Mouse (Mus musculus) lung, embryonic 14.5 days (tissue): ENCODE data around the gene Ikzf4. TPM values are rescaled to one million over a fixed set of nuclear protein-coding genes. Genes with fewer than 3 reads are reported as not detected.

Experiments used
- ATAC-seq: fragments of 200-750 bp; cut with Nextera tagmentation; 2 replicates; pipeline ENCODE4 v1.8.0; 2017; ENCODE audit warnings: mild to moderate bottlenecking, moderate TSS enrichment, moderate library complexity; ENCODE audit not compliant: insufficient read depth
- DNase-seq: peaks from one replicate; pipeline ENCODE4 v3.0.0-alpha.2; 2015
- H3K27ac ChIP-seq: fragments of 300-500 bp; sonication (generic); 2 replicates; pipeline ENCODE4 v1.5.1; 2014; ENCODE audit warnings: low read depth, mild to moderate bottlenecking, moderate library complexity
- H3K27me3 ChIP-seq: fragments of 300-500 bp; sonication (generic); 2 replicates; pipeline ENCODE4 v1.6.1; 2014; ENCODE audit warnings: low read length, control low read depth; ENCODE audit not compliant: insufficient read depth
- H3K36me3 ChIP-seq: fragments of 300-500 bp; sonication (generic); 2 replicates; pipeline ENCODE4 v1.6.1; 2014; ENCODE audit warnings: control low read depth; ENCODE audit not compliant: insufficient read depth
- H3K4me1 ChIP-seq: fragments of 300-500 bp; sonication (generic); 2 replicates; pipeline ENCODE4 v1.6.1; 2014; ENCODE audit warnings: antibody characterized with exemption, control low read depth; ENCODE audit not compliant: insufficient read depth
- H3K4me2 ChIP-seq: fragments of 300-500 bp; sonication (generic); 2 replicates; pipeline ENCODE4 v1.6.1; 2014; ENCODE audit warnings: mild to moderate bottlenecking
- H3K4me3 ChIP-seq: fragments of 300-500 bp; sonication (generic); 2 replicates; pipeline ENCODE4 v1.5.1; 2014; ENCODE audit warnings: low read depth, low read length
- H3K9ac ChIP-seq: fragments of 300-500 bp; sonication (generic); 2 replicates; pipeline ENCODE4 v1.6.1; 2014
- H3K9me3 ChIP-seq: fragments of 300-500 bp; sonication (generic); 2 replicates; pipeline ENCODE4 v1.6.1; 2016; ENCODE audit warnings: low read depth, low read length, control low read depth
- CTCF ChIP-seq: IDR thresholded peaks from 2 replicates; pipeline ENCODE4 v1.5.1; 2016; ENCODE audit warnings: antibody characterized with exemption, low read depth
- WGBS: fragments of 180-500 bp; shearing (Covaris S2); extraction: QIAGEN DNeasy Blood & Tissue Kit; methylation state at CpG from one replicate; pipeline ENCODE4 v1.1.7; 2014; 5-methylcytosine and 5-hydroxymethylcytosine counted together
- polyA plus RNA-seq: library from polyadenylated mRNA; unstranded; fragments of >200 nt; fragmentation: Nextera tagmentation; extraction: Ambion mirVana; gene quantifications from 2 replicates; pipeline ENCODE4 v1.2.1, GENCODE M21; 2014

Gene Ikzf4
- polyA plus RNA-seq, 1 experiment from 2014 or later: 3.5 TPM

DNA sequence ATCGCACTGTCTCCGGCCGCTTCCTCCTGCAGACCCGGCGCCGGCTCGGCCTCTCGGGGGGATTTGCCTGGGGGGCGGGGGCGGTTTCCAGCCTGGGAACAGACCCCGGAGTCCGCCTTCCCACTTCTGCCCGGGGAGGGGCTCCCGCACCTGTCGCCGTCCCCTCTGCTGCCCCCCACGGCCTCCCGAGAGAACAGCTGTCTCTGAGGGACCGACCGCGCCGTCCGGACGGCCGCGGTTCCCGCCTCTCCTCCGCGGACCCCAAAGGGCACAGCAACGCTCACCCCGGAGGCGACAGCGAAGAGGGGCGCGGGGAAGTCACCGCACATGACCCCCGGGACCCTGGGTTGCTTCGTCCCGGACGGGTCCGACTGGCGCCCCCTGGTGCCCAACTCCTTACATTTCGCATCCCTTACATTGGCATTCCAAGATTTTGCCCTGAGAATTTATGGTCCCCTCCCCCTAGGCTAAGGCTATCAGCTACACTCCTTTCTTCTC, 55.5 kb downstream of the Ikzf4 start:
- WGBS: 1% methylated on average over 39 of the region's 43 CpGs
- Histone ChIP-seq H3K9ac (peak overlapping the region; percentile 57), H3K4me3 (peak overlapping the region; percentile 61), H3K9me3 (no peaks in the 10 kb centered on the region), H3K36me3 (no peaks in the 10 kb centered on the region), H3K27ac (peak overlapping the region; percentile 96), H3K4me1 (no peaks in the 10 kb centered on the region), H3K27me3 (peaks cover 39% of the 10 kb centered on the region), H3K4me2 (peak overlapping the region; percentile 98)
- peak; percentile 41 for ATAC-seq
- TF ChIP-seq CTCF: peak; percentile 78
- DNase-seq: peak; percentile 88

DNA sequence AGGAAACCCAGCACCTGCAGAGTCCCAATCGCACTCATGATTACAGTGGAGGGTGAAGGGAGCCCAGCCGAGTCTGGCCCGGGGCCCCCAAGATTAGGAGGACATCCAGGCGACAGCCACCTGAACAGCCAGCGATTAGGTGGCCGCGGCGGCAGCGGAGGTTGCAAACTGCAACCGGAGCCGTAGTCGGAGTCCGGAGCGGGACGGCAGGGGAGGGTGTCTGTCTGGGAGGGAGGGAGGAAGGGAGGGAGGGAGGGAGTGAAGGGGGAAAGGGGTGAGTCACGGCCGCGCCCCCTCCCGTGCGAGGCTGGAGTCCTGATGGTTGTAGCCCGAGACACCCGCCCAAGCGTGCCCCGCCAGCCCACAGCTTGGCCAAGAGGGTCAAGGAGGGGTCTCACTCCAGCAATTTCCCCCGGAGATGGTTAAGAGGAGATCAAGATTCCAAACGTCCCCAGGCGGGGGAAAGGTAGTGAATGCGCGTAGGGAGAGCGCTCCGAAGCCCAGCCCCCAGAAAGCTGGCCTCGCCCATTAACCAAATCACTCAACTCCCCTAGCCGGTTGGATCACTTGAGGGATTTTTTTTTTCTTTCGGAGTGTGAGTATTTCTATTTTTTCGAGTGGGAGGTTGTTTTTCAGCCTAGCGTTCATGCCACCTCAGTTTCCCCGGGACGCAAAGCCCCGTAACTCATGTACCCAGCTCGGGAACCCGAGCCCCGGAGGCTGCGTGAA, 56.2 kb downstream of the Ikzf4 start, which contains the start of gene Erbb3:
Erbb3 (minus strand) TSS at position 189 of the 729 bp plus-strand sequence.
- ATAC-seq (peak; percentile 75), DNase-seq (peak; percentile 84)
- H3K27me3 ChIP-seq: peaks cover 39% of the 10 kb centered on the region
- no peak for TF ChIP-seq CTCF
- no peaks in the 10 kb centered on the region for H3K4me1 ChIP-seq
- no peaks in the 10 kb centered on the region for H3K9me3 ChIP-seq
- H3K4me2 ChIP-seq: peak within 1 kb of the TSS; percentile 98
- H3K27ac ChIP-seq: peak within 1 kb of the TSS; percentile 96
- H3K4me3 ChIP-seq: peak within 1 kb of the TSS; percentile 61
- under 1% methylated on average over 43 of the region's 43 CpGs for WGBS
- H3K36me3 ChIP-seq: no peaks in the 10 kb centered on the region
- peak within 1 kb of the TSS; percentile 57 for H3K9ac ChIP-seq

DNA sequence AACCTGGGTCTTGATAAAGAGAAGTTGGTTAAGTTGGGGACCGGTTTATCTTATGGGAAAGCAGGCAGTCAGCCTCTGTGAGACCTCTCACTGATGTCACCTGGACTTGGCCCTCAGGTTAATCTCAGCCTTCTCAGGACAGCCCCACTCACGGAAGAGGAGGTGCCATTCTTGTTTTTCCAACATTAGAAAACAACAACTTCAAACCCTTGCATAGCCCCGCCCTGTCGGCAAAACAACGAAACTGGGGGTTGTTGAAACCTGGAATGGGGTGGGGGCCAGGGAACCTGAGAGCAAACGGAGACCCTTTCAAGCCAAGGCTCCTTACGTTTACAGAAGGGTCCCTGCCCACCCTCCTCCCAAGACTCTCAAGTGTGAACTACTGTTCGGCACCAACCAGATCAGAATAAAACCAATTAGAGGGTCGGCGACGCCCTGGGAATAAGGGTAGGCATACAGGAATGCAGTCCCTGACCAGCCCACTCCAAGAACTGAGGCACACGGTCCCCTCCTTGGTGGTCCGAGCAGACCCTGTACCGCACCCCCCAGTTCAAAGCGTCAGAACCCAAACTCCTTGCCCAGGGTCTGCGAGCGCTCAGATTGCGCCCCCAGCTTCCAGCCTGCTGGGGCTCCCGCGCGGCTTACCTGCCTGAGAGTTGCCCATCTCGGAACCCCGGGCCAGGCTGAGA, 56.9 kb downstream of the Ikzf4 start:
- Histone ChIP-seq H3K27ac (peak overlapping the region; percentile 96), H3K36me3 (no peaks in the 10 kb centered on the region), H3K4me2 (peak overlapping the region; percentile 98), H3K9ac (peak overlapping the region; percentile 57), H3K4me3 (peak overlapping the region; percentile 61), H3K4me1 (no peaks in the 10 kb centered on the region), H3K27me3 (peaks cover 39% of the 10 kb centered on the region), H3K9me3 (no peaks in the 10 kb centered on the region)
- TF ChIP-seq CTCF: no peak
- ATAC-seq: peak; percentile 21
- DNase-seq: no peak
- WGBS: 3% methylated on average over 23 of the region's 23 CpGs

- peak overlapping the region; percentile 57; the same call in 1 of the 2 replicates for H3K9ac ChIP-seq
- H3K9me3 ChIP-seq: no peaks in the 10 kb centered on the region
- H3K36me3 ChIP-seq: no peaks in the 10 kb centered on the region
- no peak for DNase-seq
- H3K4me3 ChIP-seq: peak overlapping the region; percentile 61
- WGBS: 22% methylated on average over 1 of the region's 1 CpGs
- no peaks in the 10 kb centered on the region for H3K4me1 ChIP-seq
- peaks cover 39% of the 10 kb centered on the region for H3K27me3 ChIP-seq
- no peak for TF ChIP-seq CTCF
- H3K4me2 ChIP-seq: peak overlapping the region; percentile 98
- H3K27ac ChIP-seq: peak overlapping the region; percentile 96
- ATAC-seq: no peak
These were observed 57.7 kb downstream of the Ikzf4 start for GRCm38 (mm10) chr10:128588136-128588535.

- Histone ChIP-seq H3K27ac (peak overlapping the region; percentile 96), H3K27me3 (peaks cover 39% of the 10 kb centered on the region), H3K9ac (peak overlapping the region; percentile 57), H3K9me3 (no peaks in the 10 kb centered on the region), H3K4me2 (peak overlapping the region; percentile 98), H3K4me3 (peak overlapping the region; percentile 61), H3K36me3 (0 out of 2 replicates have a peak, but pooled peaks cover under 1% of the 10 kb centered on the region), H3K4me1 (no peaks in the 10 kb centered on the region)
- no peak for DNase-seq
- 40% methylated on average over 8 of the region's 8 CpGs for WGBS
- no peak for ATAC-seq
- TF ChIP-seq CTCF: no peak
These were observed 58.1 kb downstream of the Ikzf4 start for GRCm38 (mm10) chr10:128587697-128588096.

- H3K4me3 ChIP-seq: peak overlapping the region; percentile 61
- no peak for TF ChIP-seq CTCF
- no peaks in the 10 kb centered on the region for H3K4me1 ChIP-seq
- DNase-seq (no peak), ATAC-seq (no peak)
- H3K27me3 ChIP-seq: peaks cover 39% of the 10 kb centered on the region
- peak overlapping the region; percentile 98 for H3K4me2 ChIP-seq
- peak overlapping the region; percentile 6; the same call in 1 of the 2 replicates for H3K9ac ChIP-seq
- H3K27ac ChIP-seq: peak overlapping the region; percentile 96
- 32% methylated on average over 4 of the region's 4 CpGs for WGBS
- H3K9me3 ChIP-seq: no peaks in the 10 kb centered on the region
- H3K36me3 ChIP-seq: 0 out of 2 replicates have a peak, but pooled peaks cover 4% of the 10 kb centered on the region
These were observed 58.7 kb downstream of the Ikzf4 start for GRCm38 (mm10) chr10:128587120-128587519.

GRCm38 (mm10) chr10:128586546-128586945, 59.2 kb downstream of the Ikzf4 start:
- Histone ChIP-seq H3K9ac (peak overlapping the region; percentile 6; the same call in 1 of the 2 replicates), H3K9me3 (no peaks in the 10 kb centered on the region), H3K4me2 (peak overlapping the region; percentile 98), H3K27me3 (peaks cover 39% of the 10 kb centered on the region), H3K36me3 (0 out of 2 replicates have a peak, but pooled peaks cover 6% of the 10 kb centered on the region), H3K27ac (peak overlapping the region; percentile 96), H3K4me1 (no peaks in the 10 kb centered on the region), H3K4me3 (no peak overlapping the region; the same call in 1 of the 2 replicates)
- DNase-seq: no peak
- no peak for ATAC-seq
- WGBS: 9% methylated on average over 1 of the region's 1 CpGs
- TF ChIP-seq CTCF: no peak
